Mouse (Mus musculus): ENCODE measurements around the gene Lrch3.
A peak's percentile ranks its signal among the peaks of the same experiment; 100 is the strongest.

Lrch3 gene

GRCm38 (mm10) chr16:32876831-32877230 is 37.1 kb upstream of the Lrch3 start:
- Histone ChIP-seq H3K4me1 (replicated peaks; ENCODE audit: low read depth, low read length) (peaks cover 23% of the 10 kb centered on the region), H3K36me3 (ENCODE audit: insufficient read depth, low read length) (peaks cover 4% of the 10 kb centered on the region; the same call in 1 of the 2 replicates), H3K4me3 (replicated peaks; ENCODE audit: low read length) (peak overlapping the region; percentile 89), H3K9me3 (ENCODE audit: low read length) (no peaks in the 10 kb centered on the region), H3K27me3 (ENCODE audit: insufficient read depth, low read length) (peaks cover 7% of the 10 kb centered on the region)
- TF ChIP-seq POU5F1 (IDR thresholded peaks at IDR 0.05; ENCODE audit: borderline replicate concordance, low read length), result no peak
- TF ChIP-seq CTCF (conservative IDR thresholded peaks at IDR 0.05; ENCODE audit: low read length), result no peak
- no peak for TF ChIP-seq NANOG (IDR thresholded peaks at IDR 0.05; ENCODE audit: borderline replicate concordance, low read length)

- no peaks in the 10 kb centered on the region for H3K9me3 ChIP-seq (ENCODE audit: low read length)
- peaks cover 7% of the 10 kb centered on the region for H3K27me3 ChIP-seq (ENCODE audit: insufficient read depth, low read length)
- peak within 1 kb of the TSS; percentile 89 for H3K4me3 ChIP-seq (replicated peaks; ENCODE audit: low read length)
- H3K4me1 ChIP-seq (replicated peaks; ENCODE audit: low read depth, low read length), result peaks cover 25% of the 10 kb centered on the region
- H3K36me3 ChIP-seq (ENCODE audit: insufficient read depth, low read length), result peaks cover 4% of the 10 kb centered on the region; the same call in 1 of the 2 replicates
- TF ChIP-seq CTCF (conservative IDR thresholded peaks at IDR 0.05; ENCODE audit: low read length) (no peak), POU5F1 (IDR thresholded peaks at IDR 0.05; ENCODE audit: borderline replicate concordance, low read length) (no peak), NANOG (IDR thresholded peaks at IDR 0.05; ENCODE audit: borderline replicate concordance, low read length) (no peak)
Observed at GRCm38 (mm10) chr16:32877343-32878156, 36.4 kb upstream of the Lrch3 start, which contains the start of the genes Fyttd1 and Rubcn. Fyttd1 (plus strand) TSS chr16:32877500. Rubcn (minus strand) TSS chr16:32877766.

GRCm38 (mm10) chr16:32878157-32878598 is 35.7 kb upstream of the Lrch3 start:
- H3K4me1 ChIP-seq (replicated peaks; ENCODE audit: low read depth, low read length), result peaks cover 25% of the 10 kb centered on the region
- no peaks in the 10 kb centered on the region for H3K9me3 ChIP-seq (ENCODE audit: low read length)
- peak overlapping the region; percentile 89 for H3K4me3 ChIP-seq (replicated peaks; ENCODE audit: low read length)
- H3K27me3 ChIP-seq (ENCODE audit: insufficient read depth, low read length), result peaks cover 7% of the 10 kb centered on the region
- no peak for TF ChIP-seq CTCF (conservative IDR thresholded peaks at IDR 0.05; ENCODE audit: low read length)
- TF ChIP-seq POU5F1 (IDR thresholded peaks at IDR 0.05; ENCODE audit: borderline replicate concordance, low read length), result no peak
- no peak for TF ChIP-seq NANOG (IDR thresholded peaks at IDR 0.05; ENCODE audit: borderline replicate concordance, low read length)
- H3K36me3 ChIP-seq (ENCODE audit: insufficient read depth, low read length), result peaks cover 4% of the 10 kb centered on the region; the same call in 1 of the 2 replicates

GRCm38 (mm10) chr16:32878972-32879926 is 34.7 kb upstream of the Lrch3 start:
- H3K27me3 ChIP-seq (ENCODE audit: insufficient read depth, low read length), result peaks cover 7% of the 10 kb centered on the region
- H3K4me1 ChIP-seq (replicated peaks; ENCODE audit: low read depth, low read length), result peaks cover 25% of the 10 kb centered on the region
- peaks cover 8% of the 10 kb centered on the region; the same call in 1 of the 2 replicates for H3K36me3 ChIP-seq (ENCODE audit: insufficient read depth, low read length)
- H3K4me3 ChIP-seq (replicated peaks; ENCODE audit: low read length), result peak overlapping the region; percentile 89
- TF ChIP-seq POU5F1 (IDR thresholded peaks at IDR 0.05; ENCODE audit: borderline replicate concordance, low read length), result no peak
- no peak for TF ChIP-seq NANOG (IDR thresholded peaks at IDR 0.05; ENCODE audit: borderline replicate concordance, low read length)
- TF ChIP-seq CTCF (conservative IDR thresholded peaks at IDR 0.05; ENCODE audit: low read length), result no peak
- H3K9me3 ChIP-seq (ENCODE audit: low read length), result no peaks in the 10 kb centered on the region

GRCm38 (mm10) chr16:32881538-32881937 is 32.4 kb upstream of the Lrch3 start:
- Histone ChIP-seq H3K36me3 (ENCODE audit: insufficient read depth, low read length) (peaks cover 24% of the 10 kb centered on the region), H3K9me3 (ENCODE audit: low read length) (no peaks in the 10 kb centered on the region), H3K4me3 (replicated peaks; ENCODE audit: low read length) (no peak overlapping the region), H3K4me1 (replicated peaks; ENCODE audit: low read depth, low read length) (peaks cover 25% of the 10 kb centered on the region), H3K27me3 (ENCODE audit: insufficient read depth, low read length) (peaks cover 7% of the 10 kb centered on the region)
- no peak for TF ChIP-seq CTCF (conservative IDR thresholded peaks at IDR 0.05; ENCODE audit: low read length)

- H3K9me3 ChIP-seq (ENCODE audit: low read length), result no peaks in the 10 kb centered on the region
- TF ChIP-seq CTCF (conservative IDR thresholded peaks at IDR 0.05; ENCODE audit: low read length), result peak; percentile 16; the same call in 1 of the 2 replicates
- TF ChIP-seq POU5F1 (IDR thresholded peaks at IDR 0.05; ENCODE audit: borderline replicate concordance, low read length), result no peak
- H3K27me3 ChIP-seq (ENCODE audit: insufficient read depth, low read length), result no peaks in the 10 kb centered on the region
- H3K36me3 ChIP-seq (ENCODE audit: insufficient read depth, low read length), result peaks cover 65% of the 10 kb centered on the region
- no peak overlapping the region for H3K4me3 ChIP-seq (replicated peaks; ENCODE audit: low read length)
- no peaks in the 10 kb centered on the region for H3K4me1 ChIP-seq (replicated peaks; ENCODE audit: low read depth, low read length)
Observed at GRCm38 (mm10) chr16:32887996-32888395, 25.9 kb upstream of the Lrch3 start.

GRCm38 (mm10) chr16:32889881-32890280 is 24.0 kb upstream of the Lrch3 start:
- no peaks in the 10 kb centered on the region for H3K27me3 ChIP-seq (ENCODE audit: insufficient read depth, low read length)
- no peaks in the 10 kb centered on the region for H3K4me1 ChIP-seq (replicated peaks; ENCODE audit: low read depth, low read length)
- H3K36me3 ChIP-seq (ENCODE audit: insufficient read depth, low read length), result peaks cover 72% of the 10 kb centered on the region
- H3K4me3 ChIP-seq (replicated peaks; ENCODE audit: low read length), result no peak overlapping the region
- H3K9me3 ChIP-seq (ENCODE audit: low read length), result no peaks in the 10 kb centered on the region
- TF ChIP-seq POU5F1 (IDR thresholded peaks at IDR 0.05; ENCODE audit: borderline replicate concordance, low read length) (no peak), CTCF (conservative IDR thresholded peaks at IDR 0.05; ENCODE audit: low read length) (no peak), NANOG (IDR thresholded peaks at IDR 0.05; ENCODE audit: borderline replicate concordance, low read length) (no peak)

GRCm38 (mm10) chr16:32896126-32896525 is 17.8 kb upstream of the Lrch3 start:
- Histone ChIP-seq H3K9me3 (ENCODE audit: low read length) (no peaks in the 10 kb centered on the region), H3K27me3 (ENCODE audit: insufficient read depth, low read length) (no peaks in the 10 kb centered on the region), H3K4me3 (replicated peaks; ENCODE audit: low read length) (no peak overlapping the region), H3K4me1 (replicated peaks; ENCODE audit: low read depth, low read length) (no peaks in the 10 kb centered on the region), H3K36me3 (ENCODE audit: insufficient read depth, low read length) (peaks cover 74% of the 10 kb centered on the region)
- TF ChIP-seq CTCF (conservative IDR thresholded peaks at IDR 0.05; ENCODE audit: low read length), result no peak
